Mouse (Mus musculus) liver, adult 2 months (tissue): ENCODE data around the gene G6pc3.

Source experiments
- CTCF ChIP-seq: fragments of 200-500 bp; IDR thresholded peaks from 2 replicates; pipeline ENCODE4 v1.5.1; 2011; ENCODE audit warnings: low read depth, low read length, control low read depth
- POLR2A ChIP-seq: fragments of 200-500 bp; IDR thresholded peaks from 2 replicates; pipeline ENCODE4 v1.6.1; 2011; ENCODE audit warnings: low read length, control low read depth; ENCODE audit not compliant: insufficient read depth; ENCODE audit errors: extremely low read depth

DNA sequence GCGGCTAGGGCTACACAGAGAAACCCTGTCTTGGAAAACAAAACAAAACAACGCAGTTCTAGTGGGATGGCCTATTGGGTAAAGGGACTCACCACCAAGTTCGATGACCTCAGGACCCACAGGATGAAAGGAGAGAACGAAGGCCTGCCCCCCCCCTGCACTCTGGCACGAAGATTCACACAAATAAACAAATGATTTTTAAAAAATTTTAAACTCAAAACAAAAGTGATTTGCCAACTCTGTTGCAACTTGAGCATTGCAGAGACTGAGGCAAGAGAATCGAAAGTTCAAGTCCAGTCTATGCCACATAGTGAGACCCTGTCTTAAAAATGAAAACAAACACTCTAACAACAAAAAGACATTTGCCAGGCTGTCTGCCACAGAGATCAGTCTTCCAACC lies 51.2 kb downstream of the G6pc3 start:
- no peak for TF ChIP-seq CTCF
- TF ChIP-seq POLR2A = no peak
